Mouse (Mus musculus): Measurements from ENCODE around the gene Plekha6. TPM values are rescaled to one million over a fixed set of nuclear protein-coding genes. Genes with fewer than 3 reads are reported as not detected.

Plekha6 gene
- total and polyA plus RNA-seq, 3 experiments = 11.8 to 28.5 TPM; not detected in 1

DNA sequence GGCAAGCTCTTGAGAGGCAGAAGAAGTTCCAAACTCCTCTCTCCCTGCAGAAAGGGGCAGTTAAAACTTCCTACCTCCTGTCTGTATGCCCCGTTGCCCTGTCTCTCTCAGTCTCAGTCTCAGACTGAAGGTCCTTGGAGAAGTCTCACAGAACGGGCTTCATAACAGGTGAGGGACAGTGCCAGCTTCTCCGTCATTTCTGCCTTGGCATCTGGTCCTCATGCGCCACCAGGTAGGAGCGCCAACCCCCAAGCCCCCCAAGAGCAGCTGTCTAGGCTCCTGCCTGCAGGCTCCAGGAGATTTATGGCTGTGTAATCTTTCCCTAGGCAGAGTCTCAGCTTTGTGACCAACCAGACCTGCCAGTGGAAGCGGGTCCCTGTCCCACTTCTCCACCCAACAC, 86.8 kb downstream of the Plekha6 start:
- Histone ChIP-seq H3K27me3 (ENCODE audit: control insufficient read depth in 1 of 2, insufficient read depth in 2 of 2, low read length in 2 of 2) (no peaks in the 10 kb centered on the region), H3K9me3 (replicated peaks; ENCODE audit: insufficient read depth, low read length) (no peaks in the 10 kb centered on the region), H3K27ac (ENCODE audit: control insufficient read depth, low read depth, low read length) (no peak overlapping the region), H3K79me2 (ENCODE audit: control insufficient read depth, insufficient read depth, low read length, poor library complexity) (peaks cover 3% of the 10 kb centered on the region), H3K4me3 (ENCODE audit: control insufficient read depth in 1 of 2, insufficient read depth in 1 of 2, low read depth in 2 of 2, low read length in 2 of 2) (no peak overlapping the region), H3K36me3 (ENCODE audit: control insufficient read depth in 1 of 2, insufficient read depth in 2 of 2, low read length in 2 of 2) (peaks cover 0 to 16% of the 10 kb centered on the region in 2 experiments; a peak in 3 of 4 replicates), H3K4me1 (ENCODE audit: control insufficient read depth in 1 of 2, insufficient read depth in 2 of 2, low read length in 2 of 2) (peaks cover 10 to 27% of the 10 kb centered on the region in 2 experiments), H3K9ac (ENCODE audit: control insufficient read depth, low read depth, low read length, poor library complexity, severe bottlenecking) (no peak overlapping the region)
- DNase-seq (ENCODE audit: low read depth, low spot score) = no peak
- TF ChIP-seq POLR2AphosphoS5 (IDR thresholded peaks at IDR 0.05; ENCODE audit: borderline replicate concordance, low read depth, low read length) = no peak

DNA sequence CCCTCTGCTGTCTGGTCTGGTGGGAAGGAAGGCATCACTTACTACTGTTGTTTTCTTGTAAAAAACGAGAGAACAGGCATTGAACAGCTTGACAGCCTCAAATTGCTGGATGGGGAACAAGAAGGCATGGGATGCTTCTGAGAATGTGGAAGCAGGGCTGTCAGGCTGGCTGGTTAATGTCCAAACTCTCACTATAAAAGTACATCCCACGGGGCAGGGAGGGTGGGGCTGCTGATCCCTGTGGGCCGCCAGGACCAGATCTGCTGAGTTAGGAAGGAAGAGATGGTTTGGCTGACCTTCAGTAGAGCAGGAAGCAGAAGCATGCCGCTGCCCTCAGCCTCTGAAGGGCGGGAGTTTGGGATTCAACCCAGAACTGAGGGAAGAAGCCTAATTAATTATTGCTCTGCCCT, 87.6 kb downstream of the Plekha6 start:
- Histone ChIP-seq H3K27ac (ENCODE audit: control insufficient read depth, low read depth, low read length) (no peak overlapping the region), H3K36me3 (ENCODE audit: control insufficient read depth in 1 of 2, insufficient read depth in 2 of 2, low read length in 2 of 2) (peaks cover 0 to 16% of the 10 kb centered on the region in 2 experiments; a peak in 3 of 4 replicates), H3K4me3 (ENCODE audit: control insufficient read depth in 1 of 2, insufficient read depth in 1 of 2, low read depth in 2 of 2, low read length in 2 of 2) (no peak overlapping the region), H3K79me2 (ENCODE audit: control insufficient read depth, insufficient read depth, low read length, poor library complexity) (no peaks in the 10 kb centered on the region; the same call in 1 of the 2 replicates), H3K9me3 (replicated peaks; ENCODE audit: insufficient read depth, low read length) (no peaks in the 10 kb centered on the region), H3K27me3 (ENCODE audit: control insufficient read depth in 1 of 2, insufficient read depth in 2 of 2, low read length in 2 of 2) (no peaks in the 10 kb centered on the region), H3K9ac (ENCODE audit: control insufficient read depth, low read depth, low read length, poor library complexity, severe bottlenecking) (no peak overlapping the region), H3K4me1 (ENCODE audit: control insufficient read depth in 1 of 2, insufficient read depth in 2 of 2, low read length in 2 of 2) (peaks cover 9 to 26% of the 10 kb centered on the region in 2 experiments)
- no peak for DNase-seq (ENCODE audit: low read depth, low spot score)
- no peak for TF ChIP-seq HCFC1 (IDR thresholded peaks at IDR 0.05; ENCODE audit: low read depth, low read length)
- no peak for TF ChIP-seq GATA1 (IDR thresholded peaks at IDR 0.05; ENCODE audit: low read depth, low read length)
- TF ChIP-seq ETS1 (IDR thresholded peaks at IDR 0.05; ENCODE audit: low read depth, low read length) = no peak
- no peak for TF ChIP-seq MXI1 (IDR thresholded peaks at IDR 0.05; ENCODE audit: low read depth, low read length)
- no peak for TF ChIP-seq CTCF (IDR thresholded peaks at IDR 0.05 in 2 of 3, conservative IDR thresholded peaks at IDR 0.05 in 1 of 3; ENCODE audit: control insufficient read depth in 1 of 3, insufficient read depth in 1 of 3, low read depth in 2 of 3, low read length in 3 of 3, poor library complexity in 1 of 3, severe bottlenecking in 1 of 3)
- no peak for TF ChIP-seq ZMIZ1 (IDR thresholded peaks at IDR 0.05; ENCODE audit: low read depth, low read length)
- no peak for TF ChIP-seq MEF2A (IDR thresholded peaks at IDR 0.05; ENCODE audit: extremely low read depth, insufficient replicate concordance, low read depth, low read length, poor library complexity, severe bottlenecking)
- no peak for TF ChIP-seq JUND (IDR thresholded peaks at IDR 0.05; ENCODE audit: low read depth, low read length)
- no peak for TF ChIP-seq RCOR1 (IDR thresholded peaks at IDR 0.05; ENCODE audit: low read depth, low read length)
- no peak for TF ChIP-seq MAZ (IDR thresholded peaks at IDR 0.05; ENCODE audit: low read depth, low read length)
- no peak for TF ChIP-seq MYB (IDR thresholded peaks at IDR 0.05; ENCODE audit: low read depth, low read length)
- TF ChIP-seq CHD2 (IDR thresholded peaks at IDR 0.05; ENCODE audit: low read length) = no peak
- TF ChIP-seq CHD1 (IDR thresholded peaks at IDR 0.05; ENCODE audit: low read depth, low read length) = no peak
- no peak for TF ChIP-seq SIN3A (IDR thresholded peaks at IDR 0.05; ENCODE audit: low read length)
- no peak for TF ChIP-seq MAFK (IDR thresholded peaks at IDR 0.05; ENCODE audit: borderline replicate concordance, low read depth, low read length)

All from MEL (cell line).